Mouse (Mus musculus) lung, postnatal 0 days (tissue): ENCODE measurements around the gene Aldh18a1. TPM values are rescaled to one million over a fixed set of nuclear protein-coding genes. Genes with fewer than 3 reads are reported as not detected.

Experiments
- ATAC-seq: fragments of 200-750 bp; cut with Nextera tagmentation; 2 replicates; pipeline ENCODE4 v1.8.0; 2017; ENCODE audit warnings: moderate library complexity
- DNase-seq: peaks from one replicate; pipeline ENCODE4 v3.0.0-alpha.2; 2016; ENCODE audit warnings: low spot score
- H3K27ac ChIP-seq: fragments of 300-500 bp; sonication (generic); 2 replicates; pipeline ENCODE4 v1.5.1; 2014; ENCODE audit warnings: antibody characterized with exemption, mild to moderate bottlenecking, low read length, mixed read lengths
- H3K27me3 ChIP-seq: fragments of 300-500 bp; sonication (generic); replicated peaks from 2 replicates; pipeline ENCODE4 v1.6.1; 2014; ENCODE audit warnings: low read length, mixed read lengths; ENCODE audit not compliant: insufficient read depth
- H3K36me3 ChIP-seq: fragments of 300-500 bp; sonication (generic); 2 replicates; pipeline ENCODE4 v1.6.1; 2014; ENCODE audit warnings: low read length, mixed read lengths; ENCODE audit not compliant: insufficient read depth
- H3K4me1 ChIP-seq: fragments of 300-500 bp; sonication (generic); 2 replicates; pipeline ENCODE4 v1.6.1; 2014; ENCODE audit warnings: antibody characterized with exemption, low read depth, low read length, mixed read lengths; ENCODE audit not compliant: insufficient read depth
- H3K4me2 ChIP-seq: fragments of 300-500 bp; sonication (generic); replicated peaks from 2 replicates; pipeline ENCODE4 v1.6.1; 2014; ENCODE audit warnings: low read depth, mild to moderate bottlenecking, low read length, moderate library complexity, mixed read lengths
- H3K4me3 ChIP-seq: fragments of 300-500 bp; sonication (generic); 2 replicates; pipeline ENCODE4 v1.5.1; 2014; ENCODE audit warnings: low read depth, low read length
- H3K9ac ChIP-seq: fragments of 300-500 bp; sonication (generic); replicated peaks from 2 replicates; pipeline ENCODE4 v1.6.1; 2014; ENCODE audit warnings: low read depth, mild to moderate bottlenecking
- H3K9me3 ChIP-seq: fragments of 300-500 bp; sonication (generic); 2 replicates; pipeline ENCODE4 v1.6.1; 2016; ENCODE audit warnings: low read length, mixed read lengths
- CTCF ChIP-seq: IDR thresholded peaks from 2 replicates; pipeline ENCODE4 v1.5.1; 2016; ENCODE audit warnings: antibody characterized with exemption, mild to moderate bottlenecking
- EP300 ChIP-seq: IDR thresholded peaks from 2 replicates; pipeline ENCODE4 v1.6.1; 2016; ENCODE audit warnings: antibody characterized with exemption, mild to moderate bottlenecking, control low read depth
- WGBS: fragments of 180-500 bp; shearing (Covaris S2); extraction: QIAGEN DNeasy Blood & Tissue Kit; methylation state at CpG from one replicate; pipeline ENCODE4 v1.1.7; 2014; 5-methylcytosine and 5-hydroxymethylcytosine counted together
- polyA plus RNA-seq: library from polyadenylated mRNA; unstranded; fragments of >200 nt; fragmentation: Nextera tagmentation; extraction: Ambion mirVana; gene quantifications from 2 replicates; pipeline ENCODE4 v1.2.1, GENCODE M21; 2015

The Aldh18a1 gene
- polyA plus RNA-seq, 1 experiment from 2014 or later, result 11.1 TPM

DNA sequence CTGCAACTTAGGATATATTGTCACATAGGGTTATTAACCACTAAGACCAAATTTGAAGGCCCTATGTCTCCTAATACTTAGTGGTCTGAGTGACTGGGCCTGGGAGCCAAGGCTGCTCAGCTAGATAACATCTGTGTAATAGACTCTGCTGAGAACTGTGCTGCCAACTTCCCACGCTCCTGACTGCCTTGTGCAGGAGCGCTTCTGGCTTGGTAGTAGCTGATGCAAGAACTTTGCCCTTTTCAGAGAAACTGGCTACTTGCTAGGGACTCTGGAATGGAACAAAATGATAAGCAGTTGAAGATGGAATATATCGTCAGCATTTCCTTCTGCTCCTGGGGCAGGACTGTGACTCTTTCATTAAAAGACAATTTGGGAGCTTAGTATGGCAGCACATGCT is 7.0 kb upstream of the Aldh18a1 start:
- DNase-seq (no peak), ATAC-seq (no peak)
- Histone ChIP-seq H3K36me3 (no peaks in the 10 kb centered on the region; the same call in 1 of the 2 replicates), H3K9ac (no peak overlapping the region), H3K9me3 (no peaks in the 10 kb centered on the region), H3K4me3 (no peak overlapping the region), H3K27ac (no peak overlapping the region), H3K4me1 (no peaks in the 10 kb centered on the region), H3K27me3 (no peaks in the 10 kb centered on the region), H3K4me2 (no peak overlapping the region)
- no peak for TF ChIP-seq EP300
- no peak for TF ChIP-seq CTCF
- 88% methylated on average over 3 of the region's 3 CpGs for WGBS

DNA sequence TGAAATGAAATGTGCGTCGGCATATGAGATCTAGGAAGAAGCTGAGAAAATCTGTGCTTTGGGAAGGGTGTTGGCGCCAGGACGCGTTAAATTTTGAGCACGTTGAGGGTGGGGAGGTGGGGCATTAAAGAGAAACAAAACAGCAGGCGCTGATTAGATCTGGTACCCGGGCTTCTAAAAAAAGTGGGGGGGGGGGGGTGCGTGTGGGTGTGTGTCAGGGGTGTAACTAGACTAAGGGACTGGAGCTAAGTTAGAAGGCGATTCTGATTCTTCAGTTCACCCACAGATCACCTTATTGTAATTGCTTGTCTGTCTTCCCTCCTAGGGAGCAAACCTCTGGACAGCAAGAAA is 1.2 kb upstream of the Aldh18a1 start:
- no peaks in the 10 kb centered on the region for H3K9me3 ChIP-seq
- peak overlapping the region; percentile 63 for H3K4me3 ChIP-seq
- no peaks in the 10 kb centered on the region for H3K4me1 ChIP-seq
- DNase-seq (no peak), ATAC-seq (no peak)
- peak overlapping the region; percentile 91 for H3K4me2 ChIP-seq
- peak overlapping the region; percentile 28; the same call in 1 of the 2 replicates for H3K27ac ChIP-seq
- H3K27me3 ChIP-seq, result no peaks in the 10 kb centered on the region
- under 1% methylated on average over 10 of the region's 10 CpGs for WGBS
- TF ChIP-seq EP300 (no peak), CTCF (no peak)
- no peaks in the 10 kb centered on the region; the same call in 1 of the 2 replicates for H3K36me3 ChIP-seq
- no peak overlapping the region for H3K9ac ChIP-seq

- TF ChIP-seq EP300 (no peak), CTCF (peak; percentile 81)
- peak overlapping the region; percentile 91 for H3K4me2 ChIP-seq
- no peaks in the 10 kb centered on the region for H3K4me1 ChIP-seq
- no peaks in the 10 kb centered on the region for H3K9me3 ChIP-seq
- ATAC-seq (peak; percentile 69), DNase-seq (peak; percentile 94)
- H3K27me3 ChIP-seq, result no peaks in the 10 kb centered on the region
- H3K9ac ChIP-seq, result 0 out of 2 replicates have a peak overlapping the region, but pooled peaks have one; percentile 5
- H3K27ac ChIP-seq, result peak overlapping the region; percentile 28; the same call in 1 of the 2 replicates
- H3K4me3 ChIP-seq, result peak overlapping the region; percentile 63
- WGBS, result under 1% methylated on average over 18 of the region's 18 CpGs
- H3K36me3 ChIP-seq, result no peaks in the 10 kb centered on the region
Observed at GRCm38 (mm10) chr19:40588847-40589529, 725 bp upstream of the Aldh18a1 start.

DNA sequence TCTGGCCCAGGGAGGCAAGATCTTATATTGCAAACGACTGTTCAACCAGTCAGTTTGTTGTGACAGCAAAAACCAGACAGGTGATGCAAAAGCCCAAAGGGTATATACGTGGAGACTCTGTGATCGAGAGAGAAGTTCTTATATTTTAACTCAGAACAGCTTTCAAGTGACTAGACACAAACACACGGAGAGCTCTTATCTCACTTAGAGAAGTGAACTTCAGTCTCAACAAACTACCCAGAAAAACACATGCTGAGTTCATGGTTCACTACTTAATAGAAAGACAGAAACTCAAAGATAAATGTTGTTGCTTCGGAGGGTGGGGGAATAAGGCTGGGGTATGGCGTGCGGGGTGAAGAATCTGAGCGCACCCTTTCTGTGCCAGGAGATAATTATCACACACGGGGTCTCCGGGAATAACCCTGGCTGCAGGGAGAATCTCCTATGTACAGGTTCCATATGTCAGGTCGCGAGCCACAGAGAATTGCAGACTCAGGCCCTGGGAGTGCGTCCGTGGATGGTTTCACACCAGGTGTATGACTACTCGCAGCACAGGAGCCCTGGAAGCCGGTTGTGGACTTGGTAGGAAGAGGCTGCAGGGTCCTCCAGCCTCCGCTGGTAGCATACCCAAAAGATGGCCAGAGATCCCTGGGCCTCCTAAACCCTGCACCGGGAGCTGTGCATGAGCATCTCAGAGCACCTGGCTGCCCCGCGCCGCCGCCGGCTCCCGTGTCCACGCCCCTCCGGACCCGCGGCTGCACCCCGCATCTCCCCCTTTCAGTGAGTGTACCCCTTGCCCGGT is 571 bp downstream of the Aldh18a1 start:
- ATAC-seq, result peak; percentile 39
- no peak for TF ChIP-seq EP300
- TF ChIP-seq CTCF, result no peak
- Histone ChIP-seq H3K4me3 (peak overlapping the region; percentile 63), H3K9me3 (no peaks in the 10 kb centered on the region), H3K36me3 (no peaks in the 10 kb centered on the region), H3K4me2 (peak overlapping the region; percentile 91), H3K4me1 (no peaks in the 10 kb centered on the region), H3K9ac (no peak overlapping the region), H3K27ac (no peak overlapping the region), H3K27me3 (no peaks in the 10 kb centered on the region)
- peak; percentile 13 for DNase-seq
- WGBS, result 2% methylated on average over 30 of the region's 30 CpGs

- Histone ChIP-seq H3K4me2 (no peak overlapping the region), H3K27ac (no peak overlapping the region), H3K9ac (no peak overlapping the region), H3K36me3 (no peaks in the 10 kb centered on the region), H3K27me3 (no peaks in the 10 kb centered on the region), H3K4me3 (no peak overlapping the region), H3K4me1 (no peaks in the 10 kb centered on the region), H3K9me3 (no peaks in the 10 kb centered on the region)
- ATAC-seq, result no peak
- 58% methylated on average over 7 of the region's 7 CpGs for WGBS
- DNase-seq, result no peak
- TF ChIP-seq CTCF, result no peak
- no peak for TF ChIP-seq EP300
Observed at GRCm38 (mm10) chr19:40586908-40587307, 1.4 kb downstream of the Aldh18a1 start.

DNA sequence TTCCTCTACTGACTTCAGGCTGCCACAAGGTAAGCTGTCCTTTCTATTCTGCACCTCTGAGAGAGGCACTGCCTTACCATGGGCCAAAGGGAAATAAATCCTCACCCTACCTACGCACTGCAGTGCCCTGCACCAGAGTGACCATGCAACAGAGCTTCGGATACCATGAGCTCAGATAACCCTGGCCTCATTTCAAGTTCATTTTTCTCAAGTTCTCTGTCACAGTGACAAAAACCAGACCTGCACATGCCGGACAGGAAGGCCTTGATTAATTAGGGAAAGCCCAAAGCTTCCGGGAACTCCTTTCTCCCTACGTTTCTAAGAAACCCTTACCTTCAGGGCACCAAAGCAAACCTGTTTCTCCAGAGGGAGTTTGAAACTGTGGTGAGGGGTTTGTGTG is 6.6 kb downstream of the Aldh18a1 start:
- Histone ChIP-seq H3K4me3 (no peak overlapping the region), H3K4me2 (no peak overlapping the region), H3K9me3 (no peaks in the 10 kb centered on the region), H3K4me1 (no peaks in the 10 kb centered on the region), H3K27me3 (no peaks in the 10 kb centered on the region), H3K9ac (no peak overlapping the region), H3K36me3 (no peaks in the 10 kb centered on the region), H3K27ac (no peak overlapping the region)
- DNase-seq (no peak), ATAC-seq (no peak)
- TF ChIP-seq EP300 (no peak), CTCF (no peak)
- WGBS, result 63% methylated on average over 5 of the region's 5 CpGs
